Mouse (Mus musculus): Measurements from ENCODE around the gene Sulf2. TPM values are rescaled to one million over a fixed set of nuclear protein-coding genes. Genes with fewer than 3 reads are reported as not detected.
A peak's percentile ranks its signal among the peaks of the same experiment; 100 is the strongest.

Gene Sulf2
- polyA plus RNA-seq, 1 experiment from 2014 or later: 113 TPM

DNA sequence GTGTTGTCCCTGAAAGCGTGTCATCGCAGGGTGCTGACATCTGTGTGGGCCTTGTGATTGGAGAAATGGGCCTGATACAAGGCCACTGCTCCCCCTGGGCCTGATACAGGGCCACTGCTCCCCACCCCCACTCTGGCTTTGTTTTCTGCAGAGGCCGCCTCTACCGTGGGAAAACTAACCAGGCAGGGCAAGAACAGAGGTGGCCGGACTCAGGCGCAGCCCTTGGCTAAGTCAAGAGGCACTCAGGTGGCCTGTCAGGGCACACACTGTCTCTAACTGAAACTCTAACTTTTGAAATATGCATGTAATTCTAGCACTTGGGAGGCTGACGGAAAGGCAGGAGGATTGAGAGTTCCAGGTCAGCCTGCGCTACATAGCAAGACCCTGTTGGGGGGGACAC is 10.4 kb downstream of the Sulf2 start:
- ATAC-seq (ENCODE audit: low FRiP score, low read depth): no peak
- WGBS: 70% methylated on average over 8 of the region's 8 CpGs
- H3K27me3 ChIP-seq: peaks cover 8% of the 10 kb centered on the region; the same call in 1 of the 2 replicates
- no peaks in the 10 kb centered on the region for H3K9me3 ChIP-seq
- no peaks in the 10 kb centered on the region for H3K36me3 ChIP-seq
- H3K4me2 ChIP-seq (replicated peaks): no peak overlapping the region
- no peak overlapping the region for H3K4me3 ChIP-seq
- H3K27ac ChIP-seq (replicated peaks): no peak overlapping the region
- H3K9ac ChIP-seq (replicated peaks): no peak overlapping the region
- H3K4me1 ChIP-seq: peaks cover 43% of the 10 kb centered on the region

- H3K27ac ChIP-seq (replicated peaks): no peak overlapping the region
- no peaks in the 10 kb centered on the region for H3K36me3 ChIP-seq
- no peak overlapping the region for H3K4me3 ChIP-seq
- no peaks in the 10 kb centered on the region for H3K9me3 ChIP-seq
- peaks cover 32% of the 10 kb centered on the region for H3K4me1 ChIP-seq
- no peak overlapping the region for H3K4me2 ChIP-seq (replicated peaks)
- no peak for ATAC-seq (ENCODE audit: low FRiP score, low read depth)
- H3K9ac ChIP-seq (replicated peaks): no peak overlapping the region
- 81% methylated on average over 5 of the region's 5 CpGs for WGBS
- H3K27me3 ChIP-seq: peaks cover 8% of the 10 kb centered on the region; the same call in 1 of the 2 replicates
These were observed 11.6 kb downstream of the Sulf2 start for GRCm38 (mm10) chr2:166143871-166144270.

DNA sequence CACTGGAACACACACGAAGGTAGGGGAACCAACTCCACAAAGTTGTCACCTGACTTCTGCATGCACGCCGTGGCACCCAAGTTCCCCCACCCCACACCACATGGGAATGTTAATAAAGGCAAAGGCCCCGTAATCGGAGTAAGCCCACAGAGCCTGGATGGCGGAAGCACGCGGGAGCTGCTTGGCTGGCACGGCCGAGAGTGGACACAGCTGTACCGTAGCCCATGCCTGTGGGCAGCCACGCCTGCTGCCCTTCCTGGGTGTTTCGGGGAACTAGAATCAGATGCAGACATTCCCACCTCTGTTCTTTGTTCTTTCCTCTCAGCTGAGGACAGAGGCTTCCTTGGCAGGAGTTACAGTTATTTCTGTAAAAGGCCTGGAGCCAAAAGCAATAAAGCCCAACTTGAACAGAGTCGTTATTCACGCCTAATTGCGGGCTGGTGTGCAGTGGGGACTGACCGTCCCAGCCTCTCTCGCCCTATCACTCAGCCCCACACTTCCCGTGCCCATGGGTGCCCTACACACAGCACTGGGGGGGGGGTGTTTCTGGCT is 12.8 kb downstream of the Sulf2 start:
- ATAC-seq (ENCODE audit: low FRiP score, low read depth): no peak
- H3K9me3 ChIP-seq: no peaks in the 10 kb centered on the region
- H3K4me2 ChIP-seq (replicated peaks): no peak overlapping the region
- H3K4me3 ChIP-seq: no peak overlapping the region
- peaks cover 26% of the 10 kb centered on the region for H3K4me1 ChIP-seq
- H3K9ac ChIP-seq (replicated peaks): no peak overlapping the region
- 0 out of 2 replicates have a peak overlapping the region, but pooled peaks have one; percentile 17 for H3K27ac ChIP-seq (replicated peaks)
- 78% methylated on average over 19 of the region's 19 CpGs for WGBS
- no peaks in the 10 kb centered on the region for H3K36me3 ChIP-seq
- H3K27me3 ChIP-seq: peaks cover 8% of the 10 kb centered on the region; the same call in 1 of the 2 replicates

DNA sequence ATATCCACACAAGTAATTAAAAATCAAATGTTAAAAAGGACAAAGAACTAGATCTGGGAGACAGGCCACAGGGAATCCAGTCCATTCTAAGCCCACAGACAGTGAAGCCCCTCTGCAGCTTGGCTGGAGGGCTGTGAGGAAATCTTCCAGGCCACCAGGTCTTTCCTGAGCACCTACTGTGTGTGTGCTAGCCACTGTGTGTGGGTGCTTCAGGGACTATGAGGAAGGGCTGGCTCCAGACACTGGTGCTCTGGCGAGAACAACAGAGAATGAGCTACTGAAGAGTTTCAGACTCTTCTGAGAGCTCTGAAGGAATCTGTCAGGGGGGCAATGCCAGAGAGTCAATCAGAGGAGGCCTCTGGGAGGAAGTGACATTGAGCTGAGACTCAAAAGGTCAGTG is 13.6 kb downstream of the Sulf2 start:
- WGBS: 62% methylated on average over 1 of the region's 1 CpGs
- Histone ChIP-seq H3K4me2 (replicated peaks) (no peak overlapping the region), H3K36me3 (no peaks in the 10 kb centered on the region), H3K4me1 (peaks cover 26% of the 10 kb centered on the region), H3K9me3 (no peaks in the 10 kb centered on the region), H3K9ac (replicated peaks) (no peak overlapping the region), H3K27me3 (peaks cover 5% of the 10 kb centered on the region; the same call in 1 of the 2 replicates), H3K4me3 (no peak overlapping the region), H3K27ac (replicated peaks) (no peak overlapping the region; the same call in 1 of the 2 replicates)
- no peak for ATAC-seq (ENCODE audit: low FRiP score, low read depth)

DNA sequence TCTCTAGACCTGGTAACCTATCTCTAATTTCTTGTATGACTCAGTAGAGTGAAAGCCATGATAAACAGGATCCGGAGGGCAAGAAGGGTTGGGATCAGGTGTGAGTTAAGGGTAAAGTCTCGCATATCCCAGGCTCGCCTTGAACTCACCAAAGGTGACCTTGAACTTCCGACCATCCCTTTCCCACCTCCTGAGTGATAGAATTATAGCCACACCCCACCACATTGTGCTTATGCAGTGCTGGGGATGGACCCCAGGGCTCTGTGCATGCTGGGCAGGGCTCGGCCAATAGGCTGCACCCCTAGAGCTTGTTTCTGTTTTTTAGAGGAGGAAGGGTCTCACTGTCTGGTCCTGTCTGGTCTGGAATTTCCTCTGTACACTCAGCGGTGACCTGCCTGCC is 14.4 kb downstream of the Sulf2 start:
- H3K9ac ChIP-seq (replicated peaks): no peak overlapping the region
- no peak overlapping the region for H3K27ac ChIP-seq (replicated peaks)
- no peak overlapping the region for H3K4me3 ChIP-seq
- H3K27me3 ChIP-seq: no peaks in the 10 kb centered on the region
- H3K9me3 ChIP-seq: no peaks in the 10 kb centered on the region
- no peak for ATAC-seq (ENCODE audit: low FRiP score, low read depth)
- no peaks in the 10 kb centered on the region for H3K36me3 ChIP-seq
- H3K4me1 ChIP-seq: peaks cover 30% of the 10 kb centered on the region
- H3K4me2 ChIP-seq (replicated peaks): no peak overlapping the region
- 93% methylated on average over 6 of the region's 6 CpGs for WGBS

GRCm38 (mm10) chr2:166140427-166140826 is 15.0 kb downstream of the Sulf2 start:
- ATAC-seq (ENCODE audit: low FRiP score, low read depth): no peak
- no peaks in the 10 kb centered on the region for H3K36me3 ChIP-seq

GRCm38 (mm10) chr2:166138308-166138707 is 17.2 kb downstream of the Sulf2 start:
- 50% methylated on average over 1 of the region's 1 CpGs for WGBS
- no peaks in the 10 kb centered on the region for H3K9me3 ChIP-seq
- no peak overlapping the region for H3K27ac ChIP-seq (replicated peaks)
- H3K36me3 ChIP-seq: no peaks in the 10 kb centered on the region
- H3K4me3 ChIP-seq: no peak overlapping the region
- ATAC-seq (ENCODE audit: low FRiP score, low read depth): no peak
- H3K9ac ChIP-seq (replicated peaks): no peak overlapping the region
- no peaks in the 10 kb centered on the region; the same call in 1 of the 2 replicates for H3K27me3 ChIP-seq
- H3K4me2 ChIP-seq (replicated peaks): no peak overlapping the region
- H3K4me1 ChIP-seq: peaks cover 26% of the 10 kb centered on the region

More at GRCm38 (mm10) chr2:166140427-166140826, 15.0 kb downstream of the Sulf2 start:
- H3K9ac ChIP-seq (replicated peaks): no peak overlapping the region
- WGBS: 91% methylated on average over 9 of the region's 9 CpGs
- no peaks in the 10 kb centered on the region for H3K9me3 ChIP-seq
- H3K27ac ChIP-seq (replicated peaks): no peak overlapping the region
- no peak overlapping the region for H3K4me3 ChIP-seq
- peaks cover 36% of the 10 kb centered on the region for H3K4me1 ChIP-seq
- no peak overlapping the region for H3K4me2 ChIP-seq (replicated peaks)
- H3K27me3 ChIP-seq: no peaks in the 10 kb centered on the region

DNA sequence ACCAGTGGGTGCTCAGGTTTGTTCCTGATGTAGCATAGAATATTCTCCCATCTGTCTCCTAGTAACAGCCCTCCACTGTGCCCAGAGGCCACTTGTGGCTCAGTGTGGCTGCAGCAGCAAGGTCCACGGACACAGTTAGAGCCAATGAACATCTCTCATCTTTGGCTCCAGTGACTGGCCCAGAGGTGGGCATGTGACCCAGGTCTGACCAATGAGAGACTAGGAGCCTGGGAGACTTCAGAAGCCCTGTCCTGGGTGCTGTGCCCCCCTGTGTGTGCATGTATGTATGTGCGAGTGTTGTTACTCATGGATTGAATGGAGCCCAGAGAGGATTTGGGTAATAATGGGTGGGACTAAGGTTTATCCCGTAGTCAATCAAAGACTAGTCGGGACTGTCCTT is 18.0 kb downstream of the Sulf2 start:
- no peak overlapping the region for H3K27ac ChIP-seq (replicated peaks)
- WGBS: 86% methylated on average over 4 of the region's 4 CpGs
- H3K9ac ChIP-seq (replicated peaks): no peak overlapping the region
- H3K4me1 ChIP-seq: peaks cover 17% of the 10 kb centered on the region
- no peak overlapping the region for H3K4me3 ChIP-seq
- ATAC-seq (ENCODE audit: low FRiP score, low read depth): no peak
- H3K36me3 ChIP-seq: no peaks in the 10 kb centered on the region
- H3K4me2 ChIP-seq (replicated peaks): no peak overlapping the region
- H3K27me3 ChIP-seq: no peaks in the 10 kb centered on the region; the same call in 1 of the 2 replicates
- no peaks in the 10 kb centered on the region for H3K9me3 ChIP-seq

DNA sequence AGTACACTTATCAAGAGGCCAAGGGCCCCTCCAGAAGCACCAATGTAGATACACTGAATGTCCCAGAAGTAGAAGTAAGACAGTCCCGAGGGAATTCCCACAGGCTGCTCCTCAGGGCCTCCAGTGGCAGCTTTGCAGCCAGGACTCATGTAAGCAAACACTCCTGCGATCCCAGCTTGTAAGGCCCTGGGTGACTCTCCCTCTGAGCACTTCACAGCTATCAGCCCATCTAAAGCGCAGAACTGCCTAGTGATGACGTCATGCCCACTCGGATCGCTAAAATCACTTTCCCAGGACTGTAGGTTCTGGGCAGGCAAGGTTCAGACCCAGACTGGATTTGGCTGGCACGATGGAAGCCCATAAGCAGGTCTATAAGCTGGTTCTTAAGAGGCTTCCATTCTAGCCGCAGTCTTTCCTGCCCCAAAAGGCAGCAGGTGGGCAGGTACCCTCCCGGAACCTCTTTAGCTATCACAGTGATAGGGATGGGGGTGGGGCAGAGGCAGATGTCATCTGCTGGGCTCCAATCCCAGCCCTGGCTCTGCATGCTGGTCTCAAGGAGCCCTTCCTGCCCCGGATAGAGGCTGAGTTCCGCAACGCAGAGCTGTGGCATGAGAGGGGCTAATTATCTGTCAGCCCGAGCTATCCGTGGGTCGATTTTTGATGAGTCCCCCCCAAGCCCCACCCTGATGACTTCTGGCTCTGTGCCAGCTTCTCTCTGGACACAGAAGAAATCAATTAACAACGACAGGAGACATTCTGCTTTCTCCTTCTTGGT is 19.6 kb downstream of the Sulf2 start:
- no peaks in the 10 kb centered on the region for H3K9me3 ChIP-seq
- H3K4me3 ChIP-seq: no peak overlapping the region
- peaks cover 9% of the 10 kb centered on the region; the same call in 1 of the 2 replicates for H3K36me3 ChIP-seq
- H3K27me3 ChIP-seq: no peaks in the 10 kb centered on the region; the same call in 1 of the 2 replicates
- 55% methylated on average over 16 of the region's 16 CpGs for WGBS
- H3K4me2 ChIP-seq (replicated peaks): no peak overlapping the region
- H3K4me1 ChIP-seq: peaks cover 15% of the 10 kb centered on the region
- 0 out of 2 replicates have a peak overlapping the region, but pooled peaks have one; percentile 4 for H3K9ac ChIP-seq (replicated peaks)
- 0 out of 2 replicates have a peak overlapping the region, but pooled peaks have one; percentile 30 for H3K27ac ChIP-seq (replicated peaks)
- ATAC-seq (ENCODE audit: low FRiP score, low read depth): no peak

DNA sequence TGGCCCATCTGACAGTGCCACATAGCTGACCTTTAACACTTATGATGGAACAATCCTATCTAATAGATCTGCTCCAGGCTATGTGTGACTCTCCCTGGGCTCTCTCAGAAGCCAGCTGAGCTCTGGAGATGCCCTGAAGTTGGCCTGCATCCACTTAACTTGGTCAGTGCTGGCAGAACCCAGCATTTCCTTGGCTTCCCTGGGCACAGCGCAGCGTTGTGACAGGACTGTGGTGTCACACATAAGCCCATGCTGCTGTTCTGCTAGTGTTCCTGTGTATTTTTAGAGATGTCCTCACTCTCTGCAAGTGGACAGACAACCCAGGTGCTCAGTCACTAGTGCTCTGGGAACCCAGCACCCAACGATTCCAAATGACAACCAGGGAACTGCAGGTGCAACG is 26.7 kb downstream of the Sulf2 start:
- H3K9me3 ChIP-seq: no peaks in the 10 kb centered on the region
- no peaks in the 10 kb centered on the region for H3K4me1 ChIP-seq
- no peaks in the 10 kb centered on the region; the same call in 1 of the 2 replicates for H3K27me3 ChIP-seq
- H3K27ac ChIP-seq (replicated peaks): no peak overlapping the region
- H3K4me3 ChIP-seq: no peak overlapping the region
- no peak overlapping the region for H3K9ac ChIP-seq (replicated peaks)
- ATAC-seq (ENCODE audit: low FRiP score, low read depth): no peak
- H3K36me3 ChIP-seq: peaks cover 14% of the 10 kb centered on the region; the same call in 1 of the 2 replicates
- WGBS: 91% methylated on average over 4 of the region's 4 CpGs
- no peak overlapping the region for H3K4me2 ChIP-seq (replicated peaks)

DNA sequence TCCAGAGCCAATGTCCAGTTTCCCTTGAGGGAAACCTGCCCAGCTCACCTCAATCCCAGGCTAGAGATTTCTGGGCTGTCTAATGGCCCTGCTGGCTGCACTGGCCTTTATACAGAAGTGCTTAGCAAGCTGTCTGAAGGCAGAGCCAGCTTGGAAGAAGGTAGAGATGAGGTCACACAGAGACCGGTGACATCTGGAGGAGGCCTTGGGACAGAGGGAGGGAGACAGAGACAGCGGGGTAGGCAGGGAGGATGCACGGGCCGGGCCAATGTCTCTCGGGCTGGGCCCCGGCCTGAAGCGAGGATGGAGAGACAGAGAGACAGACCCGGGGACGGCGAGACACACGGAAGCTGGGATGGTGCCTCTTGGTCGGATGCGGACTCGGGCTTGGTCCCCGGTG is 27.4 kb downstream of the Sulf2 start:
- Histone ChIP-seq H3K9ac (replicated peaks) (no peak overlapping the region), H3K9me3 (no peaks in the 10 kb centered on the region), H3K36me3 (peaks cover 15% of the 10 kb centered on the region; the same call in 1 of the 2 replicates), H3K4me1 (no peaks in the 10 kb centered on the region), H3K4me2 (replicated peaks) (no peak overlapping the region), H3K27ac (replicated peaks) (no peak overlapping the region), H3K4me3 (no peak overlapping the region), H3K27me3 (no peaks in the 10 kb centered on the region)
- 93% methylated on average over 15 of the region's 15 CpGs for WGBS
- ATAC-seq (ENCODE audit: low FRiP score, low read depth): no peak

DNA sequence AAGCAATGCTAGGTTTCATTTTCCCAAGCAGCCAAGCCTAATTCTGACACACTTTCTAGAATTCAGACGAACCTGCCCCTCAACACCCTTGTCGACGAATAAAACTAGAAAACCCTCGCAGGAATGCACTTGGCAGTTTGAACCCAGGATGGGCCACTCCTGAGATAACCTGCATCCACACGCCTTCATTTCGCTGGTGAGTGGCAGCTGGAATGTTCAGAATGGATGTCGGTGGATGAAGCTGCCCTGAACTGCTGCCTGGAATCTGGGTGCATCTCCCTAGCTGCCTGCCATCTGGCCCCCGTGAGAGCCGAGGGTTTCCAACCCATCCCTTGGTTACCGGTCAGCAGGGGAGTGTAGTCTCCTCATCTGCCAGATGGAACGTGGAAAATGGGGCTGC is 29.1 kb downstream of the Sulf2 start:
- no peak overlapping the region for H3K4me3 ChIP-seq
- WGBS: 90% methylated on average over 11 of the region's 11 CpGs
- H3K4me1 ChIP-seq: no peaks in the 10 kb centered on the region
- no peak for ATAC-seq (ENCODE audit: low FRiP score, low read depth)
- no peak overlapping the region for H3K27ac ChIP-seq (replicated peaks)
- no peak overlapping the region for H3K9ac ChIP-seq (replicated peaks)
- no peaks in the 10 kb centered on the region for H3K9me3 ChIP-seq
- peaks cover 11% of the 10 kb centered on the region; the same call in 1 of the 2 replicates for H3K36me3 ChIP-seq
- H3K4me2 ChIP-seq (replicated peaks): no peak overlapping the region
- no peaks in the 10 kb centered on the region for H3K27me3 ChIP-seq

Measured in midbrain, embryonic 12.5 days (tissue).